Mouse (Mus musculus) spleen, adult 18-20 months (tissue): ENCODE measurements at regions not wholly inside any gene's neighbourhood (a gene's known extent, or its start where the extent isn't known, plus 50 kb on each side); places are given as distances from the start of the nearest gene placed in this dataset.

Experiments used
- DNase-seq, 2 experiments: peaks; one replicate each; pipeline ENCODE4 v3.0.0; 2022; ENCODE audit warnings: mixed read lengths in 2 of 2

GRCm38 (mm10) chr2:11416122-11416521 lies 137.8 kb downstream of the Pfkfb3 start:
- DNase-seq = no peak

DNA sequence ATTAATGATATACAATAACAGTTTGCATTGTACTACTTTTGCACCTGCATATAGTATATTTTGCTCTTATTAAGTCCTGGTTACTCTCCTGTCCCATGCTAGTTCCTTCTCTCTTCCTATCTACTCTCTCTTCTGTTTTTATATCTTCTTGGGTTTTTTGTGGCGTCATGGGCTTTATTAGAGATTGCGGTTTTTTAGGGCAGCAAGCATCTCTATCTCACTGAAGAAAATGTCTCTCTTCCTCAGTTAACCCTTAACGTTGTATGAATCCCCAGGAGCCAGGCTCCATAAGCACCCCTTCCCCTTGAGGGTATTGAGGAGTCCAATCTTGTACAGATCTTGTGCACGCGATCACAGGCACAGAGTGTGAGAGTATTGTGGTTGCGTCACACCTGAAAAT lies 141.4 kb downstream of the Pfkfb3 start:
- no peak for DNase-seq

GRCm38 (mm10) chr2:11408497-11408896 lies 145.4 kb downstream of the Pfkfb3 start:
- DNase-seq = peak in 1 of 2 experiments; percentile 9

DNA sequence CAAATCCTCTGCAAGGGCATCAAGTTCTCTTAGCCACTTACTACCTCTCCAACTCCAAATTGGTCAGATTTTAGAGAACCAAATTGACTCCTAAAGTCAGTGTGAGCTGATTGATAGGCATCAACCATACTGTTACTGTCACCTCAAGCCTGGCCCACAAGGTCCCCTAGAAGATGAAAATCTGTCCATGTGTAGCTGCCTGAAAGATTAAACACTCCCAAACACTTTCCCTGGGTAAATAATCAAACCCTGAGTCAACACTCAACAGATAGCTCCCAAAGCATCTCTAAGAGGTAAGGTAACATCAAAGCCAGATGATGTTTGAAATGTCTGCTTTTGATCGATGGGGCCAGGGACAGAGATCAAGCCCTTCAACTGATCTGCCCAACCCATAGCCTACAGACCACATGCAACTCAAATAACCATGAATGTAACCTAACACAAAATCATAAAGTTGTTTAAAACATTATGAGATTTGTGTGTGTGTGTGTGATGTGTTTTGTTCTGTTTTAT lies 147.7 kb downstream of the Pfkfb3 start:
- DNase-seq = no peak

- DNase-seq = no peak
These were observed 151.5 kb downstream of the Pfkfb3 start for GRCm38 (mm10) chr2:11402218-11402848.

DNA sequence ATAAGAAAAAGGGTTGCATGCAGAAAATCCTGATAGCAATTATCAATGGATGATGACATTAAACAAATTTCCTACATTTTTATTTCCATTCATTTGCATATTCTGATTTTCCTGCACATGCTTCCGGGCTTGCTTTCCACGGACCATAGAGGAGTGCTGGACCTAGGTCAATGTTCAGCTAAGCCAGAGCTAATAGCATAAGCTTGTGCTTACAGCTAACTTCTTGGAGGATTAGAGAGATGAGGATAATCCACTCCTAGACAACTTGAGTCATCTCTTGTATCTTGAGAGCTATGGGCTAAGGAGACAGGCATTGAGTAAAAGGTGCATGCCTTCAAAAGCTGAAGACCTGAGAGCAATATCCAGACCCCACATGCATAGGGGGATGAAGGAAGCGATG lies 154.5 kb downstream of the Pfkfb3 start:
- no peak for DNase-seq

- DNase-seq = no peak
These were observed 154.9 kb downstream of the Pfkfb3 start for GRCm38 (mm10) chr2:11398949-11399348.

GRCm38 (mm10) chr2:11398391-11398790 lies 155.5 kb downstream of the Pfkfb3 start:
- DNase-seq = no peak

GRCm38 (mm10) chr2:11396835-11397234 lies 157.0 kb downstream of the Pfkfb3 start:
- no peak for DNase-seq

DNA sequence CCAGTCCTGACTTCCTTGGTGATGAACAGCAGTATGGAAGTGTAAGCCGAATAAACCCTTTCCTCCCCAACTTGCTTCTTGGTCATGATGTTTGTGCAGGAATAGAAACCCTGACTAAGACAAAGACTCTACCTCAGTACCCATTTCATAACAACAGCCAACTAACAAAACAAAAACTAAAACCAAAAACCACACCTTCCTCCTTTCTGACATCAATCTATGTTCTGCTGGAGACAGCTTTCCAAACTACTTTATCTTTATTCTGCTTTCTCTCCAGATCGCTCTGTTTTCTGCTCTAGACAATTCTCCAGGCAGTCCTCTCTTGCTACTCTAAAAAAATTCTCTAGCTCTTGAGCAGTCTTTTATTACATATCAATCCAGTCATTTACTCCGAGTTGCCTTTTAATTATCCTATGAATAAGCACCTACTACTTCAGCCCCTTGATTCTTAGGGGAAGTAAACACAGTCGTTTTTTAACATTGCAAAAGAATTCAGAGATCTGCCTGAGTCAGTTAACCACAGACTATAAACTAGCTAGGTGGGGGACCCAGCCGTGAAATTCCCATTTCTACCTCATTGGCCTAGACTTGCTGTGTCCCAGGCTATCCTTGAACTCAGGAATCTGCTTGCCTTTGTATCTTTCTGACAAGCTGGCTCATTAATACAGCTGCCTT lies 159.1 kb downstream of the Pfkfb3 start:
- DNase-seq = no peak

DNA sequence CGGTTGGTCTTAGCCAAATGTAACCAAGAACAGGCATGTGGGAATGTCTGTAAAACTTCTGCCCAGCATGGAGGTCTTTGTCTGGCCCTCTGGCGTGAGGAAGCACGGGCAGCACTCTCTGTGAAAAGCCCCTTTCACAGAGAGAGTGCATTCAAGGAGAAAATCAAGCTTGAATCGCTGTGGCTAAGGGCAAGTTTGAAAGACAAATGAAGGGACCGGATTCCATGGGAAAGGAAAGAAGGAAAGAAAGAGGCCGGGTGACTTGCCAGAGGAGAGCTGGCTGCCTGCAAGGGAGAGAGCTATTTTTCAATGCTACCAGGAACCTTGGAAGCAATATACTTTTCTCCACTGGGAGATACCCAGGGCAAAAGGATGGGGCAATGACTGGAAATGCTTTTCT lies 162.2 kb downstream of the Pfkfb3 start:
- DNase-seq = no peak

- DNase-seq = no peak
These were observed 163.1 kb downstream of the Pfkfb3 start for GRCm38 (mm10) chr2:11390667-11391334.

DNA sequence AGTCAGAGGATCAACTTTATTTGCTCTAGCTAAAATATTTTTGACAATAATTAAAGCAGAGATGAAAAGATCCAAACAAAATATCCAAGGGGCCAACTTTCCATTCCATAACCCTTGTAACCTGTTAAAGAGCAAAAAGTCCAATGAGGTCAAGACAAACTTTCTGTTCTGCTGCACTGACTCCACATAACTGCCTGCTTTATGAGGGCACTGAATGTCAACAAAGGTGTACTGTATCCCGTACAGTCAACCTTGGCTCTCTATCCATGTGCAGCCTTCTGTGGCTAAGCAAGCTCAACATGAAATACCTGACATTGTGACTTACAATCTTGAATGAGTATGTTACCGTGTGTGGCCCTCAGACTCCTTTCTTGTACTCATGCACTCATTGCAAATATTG lies 166.3 kb downstream of the Pfkfb3 start:
- DNase-seq = no peak

GRCm38 (mm10) chr2:11383815-11384214 lies 170.1 kb downstream of the Pfkfb3 start:
- DNase-seq = no peak

- no peak for DNase-seq
These were observed 176.7 kb downstream of the Pfkfb3 start for GRCm38 (mm10) chr2:11377213-11377612.

- DNase-seq = no peak
These were observed 178.0 kb downstream of the Pfkfb3 start for GRCm38 (mm10) chr2:11375726-11376454.

GRCm38 (mm10) chr2:11375092-11375491 lies 178.8 kb downstream of the Pfkfb3 start:
- DNase-seq = peak; percentile 46 to 51

- no peak for DNase-seq
These were observed 183.6 kb downstream of the Pfkfb3 start for GRCm38 (mm10) chr2:11370273-11370672.

- DNase-seq = no peak
These were observed 186.6 kb downstream of the Pfkfb3 start for GRCm38 (mm10) chr2:11367319-11367718.

DNA sequence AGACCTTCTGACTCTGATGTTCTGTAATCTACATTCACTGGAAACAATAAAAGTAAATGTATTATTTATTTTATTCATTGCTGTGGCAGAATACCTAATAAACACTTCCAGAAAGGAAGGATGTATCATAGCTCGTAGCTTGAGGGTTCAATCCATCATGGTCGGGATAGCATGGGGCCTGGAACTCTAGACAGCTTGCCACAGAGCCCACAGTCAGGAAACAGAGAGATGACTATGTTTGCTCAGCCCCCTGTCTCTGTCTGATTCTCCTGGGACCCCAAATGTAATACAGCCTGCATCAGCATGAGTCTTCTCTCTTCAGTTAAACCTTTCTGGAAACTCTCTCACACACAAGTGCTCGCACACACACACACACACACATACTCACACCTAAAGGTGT lies 188.1 kb downstream of the Pfkfb3 start:
- no peak for DNase-seq

GRCm38 (mm10) chr2:11365371-11365770 lies 188.5 kb downstream of the Pfkfb3 start:
- no peak for DNase-seq

DNA sequence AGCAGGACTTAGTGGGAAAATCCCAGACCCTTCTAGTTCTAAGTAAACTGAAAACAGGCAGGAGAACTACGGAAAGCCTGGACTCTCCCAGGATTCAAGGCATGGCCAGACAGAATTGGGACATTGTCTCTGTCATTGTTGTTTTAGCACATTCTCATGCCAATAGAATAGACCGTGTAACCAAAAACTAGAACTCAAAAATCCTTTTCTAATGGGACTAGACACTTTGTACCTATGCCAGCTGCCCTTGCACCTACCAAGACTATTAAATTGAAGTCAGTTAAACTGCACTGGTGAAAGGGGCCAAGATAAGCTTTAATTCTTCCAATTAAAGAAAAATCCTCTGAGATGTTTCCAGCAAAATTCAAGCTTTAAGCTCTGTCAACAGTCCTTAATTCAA lies 189.8 kb downstream of the Pfkfb3 start:
- DNase-seq = no peak

DNA sequence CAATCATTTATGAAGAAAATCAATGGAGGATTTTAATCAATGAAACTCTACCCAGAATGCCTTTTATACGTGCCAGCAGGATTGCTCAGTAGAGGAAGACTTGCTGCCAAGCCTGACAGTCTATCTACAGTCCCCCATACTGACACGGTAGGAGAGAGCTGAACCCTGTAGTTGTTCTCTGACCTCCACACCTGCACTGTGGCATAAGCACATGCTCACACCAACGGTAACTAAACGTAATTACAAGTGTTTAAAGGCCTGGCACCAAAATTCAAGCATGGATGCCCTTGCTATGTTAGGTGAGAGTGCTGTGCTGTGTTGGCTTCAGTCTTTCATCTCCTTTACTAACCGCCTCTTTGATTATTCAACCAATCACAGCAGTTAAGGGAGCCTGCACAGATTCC lies 190.8 kb downstream of the Pfkfb3 start:
- no peak for DNase-seq
